ENCODE assay signal across 16 mouse cellular contexts in genomic region chr9:106312950-106313360, GRCm38 (mm10). TPM values are rescaled to one million over a fixed set of nuclear protein-coding genes. Genes with fewer than 3 reads are reported as not detected.
DNase-seq lines count a peak whose midpoint lies in the region; ATAC-seq lines count a peak whose summit lies in the region.
"Had no signal": no experiment of that assay in that cellular context is flagged by ENCODE, and none has a peak within 500 bp of the region (broad histone marks: within the 10 kb centered on the region; RNA-seq: fewer than 3 reads in every experiment).

No protein-coding gene starts in this region.

- no peak overlapping the region for H3K9ac ChIP-seq in liver, embryonic 11.5 days (ENCODE audit: low read depth, low read length)
- H3K9ac ChIP-seq in hindbrain, embryonic 16.5 days (ENCODE audit: low read depth, low read length): no peak overlapping the region
- H3K9ac ChIP-seq: limb, embryonic 15.5 days; lung, embryonic 15.5 days had no signal

- H3K4me1 ChIP-seq in heart, embryonic 10.5 days: peaks cover 37% of the 10 kb centered on the region
- H3K4me1 ChIP-seq in liver, embryonic 11.5 days (replicated peaks; ENCODE audit: control insufficient read depth, insufficient read depth, low read length): 0 out of 2 replicates have a peak, but pooled peaks cover 4% of the 10 kb centered on the region
- no peaks in the 10 kb centered on the region for H3K4me1 ChIP-seq in hindbrain, embryonic 16.5 days (ENCODE audit: control insufficient read depth, insufficient read depth, low read depth, low read length)

- H3K27ac ChIP-seq in heart, embryonic 10.5 days: no peak overlapping the region
- no peak overlapping the region for H3K27ac ChIP-seq in liver, embryonic 11.5 days (ENCODE audit: low read depth, low read length)
- no peak overlapping the region for H3K27ac ChIP-seq in hindbrain, embryonic 16.5 days (ENCODE audit: low read depth, low read length)
- H3K27ac ChIP-seq: hindbrain, postnatal 0 days; limb, embryonic 15.5 days; lung, embryonic 15.5 days; stomach, postnatal 0 days had no signal

- WGBS in heart, embryonic 10.5 days: 95% methylated on average over 7 of the region's 7 CpGs
- 86% methylated on average over 7 of the region's 7 CpGs for WGBS in liver, embryonic 11.5 days
- WGBS in hindbrain, embryonic 16.5 days: 94% methylated on average over 7 of the region's 7 CpGs

- no peak overlapping the region for H3K4me2 ChIP-seq in liver, embryonic 11.5 days
- no peak overlapping the region for H3K4me2 ChIP-seq in hindbrain, embryonic 16.5 days (ENCODE audit: low read length)
- H3K4me2 ChIP-seq: limb, embryonic 15.5 days; lung, embryonic 15.5 days; midbrain, embryonic 11.5 days had no signal

- peak; percentile 92 for DNase-seq in heart, adult 11 months
- no peak for DNase-seq in heart, embryonic 10.5 days (ENCODE audit: low spot score)
- peak; percentile 18 for DNase-seq in thymus, postnatal 25 days
- no peak for DNase-seq in thymus, postnatal 10 days (ENCODE audit: low spot score in 2 of 2)
- DNase-seq in lung, postnatal 14 days: peak; percentile 61
- no peak for DNase-seq in liver, embryonic 11.5 days (ENCODE audit: low spot score)
- DNase-seq in cerebellum, postnatal 4 days (ENCODE audit: low spot score in 2 of 2): no peak
- DNase-seq: adrenal gland, postnatal 10 days; cerebellum, postnatal 14 days; right cerebral cortex, postnatal 4 days had no signal

- peaks cover 14% of the 10 kb centered on the region; the same call in 1 of the 2 replicates for H3K36me3 ChIP-seq in heart, embryonic 10.5 days
- 0 out of 2 replicates have a peak, but pooled peaks cover 4% of the 10 kb centered on the region for H3K36me3 ChIP-seq in liver, embryonic 11.5 days (ENCODE audit: control insufficient read depth, insufficient read depth, low read length)
- no peaks in the 10 kb centered on the region for H3K36me3 ChIP-seq in hindbrain, embryonic 16.5 days (ENCODE audit: control insufficient read depth, insufficient read depth, low read length)

- H3K4me3 ChIP-seq in heart, embryonic 10.5 days: no peak overlapping the region
- no peak overlapping the region for H3K4me3 ChIP-seq in liver, embryonic 11.5 days (ENCODE audit: low read depth, low read length)
- H3K4me3 ChIP-seq in hindbrain, embryonic 16.5 days (ENCODE audit: low read length): no peak overlapping the region
- H3K4me3 ChIP-seq: limb, embryonic 15.5 days; lung, embryonic 15.5 days had no signal

- no peaks in the 10 kb centered on the region for H3K27me3 ChIP-seq in heart, embryonic 10.5 days (ENCODE audit: insufficient read depth, poor library complexity, severe bottlenecking)
- H3K27me3 ChIP-seq in liver, embryonic 11.5 days (replicated peaks; ENCODE audit: control insufficient read depth, insufficient read depth, low read length): no peaks in the 10 kb centered on the region
- no peaks in the 10 kb centered on the region for H3K27me3 ChIP-seq in hindbrain, embryonic 16.5 days (replicated peaks; ENCODE audit: control insufficient read depth, insufficient read depth, low read length)
- H3K27me3 ChIP-seq: limb, embryonic 15.5 days; lung, embryonic 15.5 days had no signal

- ATAC-seq in liver, embryonic 11.5 days (replicated peaks; ENCODE audit: low FRiP score): no peak
- no peak for ATAC-seq in hindbrain, embryonic 16.5 days
- ATAC-seq: hindbrain, postnatal 0 days had no signal

- no peaks in the 10 kb centered on the region for H3K9me3 ChIP-seq in heart, embryonic 10.5 days
- H3K9me3 ChIP-seq in liver, embryonic 11.5 days (ENCODE audit: control insufficient read depth, low read length): no peaks in the 10 kb centered on the region
- no peaks in the 10 kb centered on the region for H3K9me3 ChIP-seq in hindbrain, embryonic 16.5 days (ENCODE audit: control insufficient read depth, low read length)
- H3K9me3 ChIP-seq: limb, embryonic 15.5 days; lung, embryonic 15.5 days had no signal

RNA-seq across cellular contexts. Expression of gene Poc1a, which starts 32.1 kb away (rescaled TPM):
- polyA plus RNA-seq in heart, embryonic 10.5 days (2016; fragmentation: Nextera tagmentation; extraction: Ambion mirVana): 36.5 and 42.3 TPM in 2 replicates
- 36.6 and 39.0 TPM in 2 replicates for polyA plus RNA-seq in liver, embryonic 11.5 days (2014; fragmentation: Nextera tagmentation; extraction: Ambion mirVana)
- polyA plus RNA-seq in hindbrain, embryonic 16.5 days (2015; fragmentation: Nextera tagmentation; extraction: Ambion mirVana): 8.9 and 9.7 TPM in 2 replicates

RNA-seq across cellular contexts. Expression of gene Dusp7, which starts 55.5 kb away (rescaled TPM):
- polyA plus RNA-seq in heart, embryonic 10.5 days (2016; fragmentation: Nextera tagmentation; extraction: Ambion mirVana): 14.4 and 21.0 TPM in 2 replicates
- polyA plus RNA-seq in liver, embryonic 11.5 days (2014; fragmentation: Nextera tagmentation; extraction: Ambion mirVana): 17.8 and 18.1 TPM in 2 replicates
- polyA plus RNA-seq in hindbrain, embryonic 16.5 days (2015; fragmentation: Nextera tagmentation; extraction: Ambion mirVana): 12.5 and 13.1 TPM in 2 replicates

Comparison
In these comparisons a context has a peak if more than half of its experiments do, and no peak if none do; other contexts are left out.
1. DNase-seq: peak in heart, adult 11 months (single experiment), thymus, postnatal 25 days (single experiment) and lung, postnatal 14 days (single experiment); none in heart, embryonic 10.5 days (single experiment), thymus, postnatal 10 days (0 of 2), liver, embryonic 11.5 days (single experiment) and cerebellum, postnatal 4 days (0 of 2).